Mouse (Mus musculus) retina, postnatal 1 day (tissue): ENCODE measurements at regions not wholly inside any gene's neighbourhood (a gene's known extent, or its start where the extent isn't known, plus 50 kb on each side); places are given as distances from the start of the nearest gene placed in this dataset.

Experiments
- DNase-seq: peaks from one replicate; pipeline ENCODE4 v3.0.0-alpha.2; 2012

GRCm38 (mm10) chr6:35458250-35458649 is 81.4 kb downstream of the Mtpn start:
- no peak for DNase-seq

GRCm38 (mm10) chr6:35445007-35445406 is 94.7 kb downstream of the Mtpn start:
- DNase-seq, result no peak

DNA sequence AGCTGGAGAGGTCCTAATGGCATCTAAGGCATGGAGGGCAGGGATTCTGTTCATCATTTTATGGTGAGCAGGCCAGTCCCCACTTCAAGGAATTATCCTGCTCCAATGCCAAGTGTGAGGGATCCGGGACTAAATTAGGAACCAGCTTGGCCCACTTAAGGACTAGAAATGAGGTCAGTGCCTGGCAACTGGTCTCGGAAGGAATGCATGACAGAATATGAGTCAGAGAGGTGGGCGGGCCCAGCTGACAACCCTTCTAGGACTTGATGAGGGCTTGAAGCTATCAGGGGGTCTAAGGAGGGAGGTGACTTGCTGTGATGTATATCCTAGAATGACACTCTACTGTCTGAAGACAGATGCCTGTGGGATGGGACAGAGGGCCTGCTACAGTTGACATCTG is 100.4 kb upstream of the Fam180a start:
- DNase-seq, result peak; percentile 47

DNA sequence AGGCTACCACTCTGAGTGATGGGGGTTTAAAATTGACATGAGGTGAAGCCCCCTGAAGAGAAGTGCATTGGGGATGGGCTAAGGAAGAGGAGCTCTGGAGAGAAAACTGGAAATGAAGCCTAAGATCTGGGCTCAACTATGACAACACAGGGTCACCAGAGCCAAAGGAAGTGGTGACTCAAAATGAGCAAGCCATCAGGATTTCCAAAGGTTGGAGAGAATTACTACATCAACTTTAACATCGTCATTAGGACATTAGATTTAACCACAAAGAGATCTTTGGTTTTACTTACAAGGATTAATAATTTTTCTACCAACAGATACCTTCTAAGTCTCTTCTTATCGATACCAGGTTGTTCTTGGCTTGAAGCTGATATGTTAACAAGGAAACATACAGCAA is 98.6 kb upstream of the Fam180a start:
- DNase-seq, result no peak

DNA sequence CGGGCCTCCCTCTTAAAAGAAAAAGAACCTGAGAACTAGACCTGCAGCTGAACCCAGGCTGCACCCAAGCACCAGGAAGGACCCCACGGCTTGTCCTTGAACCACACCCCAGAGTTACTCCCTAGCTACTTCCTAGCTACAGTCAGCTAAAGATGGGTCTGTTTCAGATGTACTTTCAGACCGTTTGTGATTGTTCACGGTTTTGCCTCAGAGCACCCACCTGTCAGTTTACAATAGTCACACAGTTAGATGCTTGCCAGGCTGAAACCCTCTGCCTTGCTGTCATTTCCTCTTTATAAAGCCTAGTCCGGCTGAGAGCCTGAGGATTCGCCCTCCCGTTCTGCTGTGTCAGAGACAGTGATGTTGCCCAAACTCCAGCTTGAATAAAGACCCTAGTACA is 95.0 kb upstream of the Fam180a start:
- DNase-seq, result no peak

- DNase-seq, result no peak
Measured at GRCm38 (mm10) chr6:35405044-35405443, 79.1 kb upstream of the Fam180a start.

DNA sequence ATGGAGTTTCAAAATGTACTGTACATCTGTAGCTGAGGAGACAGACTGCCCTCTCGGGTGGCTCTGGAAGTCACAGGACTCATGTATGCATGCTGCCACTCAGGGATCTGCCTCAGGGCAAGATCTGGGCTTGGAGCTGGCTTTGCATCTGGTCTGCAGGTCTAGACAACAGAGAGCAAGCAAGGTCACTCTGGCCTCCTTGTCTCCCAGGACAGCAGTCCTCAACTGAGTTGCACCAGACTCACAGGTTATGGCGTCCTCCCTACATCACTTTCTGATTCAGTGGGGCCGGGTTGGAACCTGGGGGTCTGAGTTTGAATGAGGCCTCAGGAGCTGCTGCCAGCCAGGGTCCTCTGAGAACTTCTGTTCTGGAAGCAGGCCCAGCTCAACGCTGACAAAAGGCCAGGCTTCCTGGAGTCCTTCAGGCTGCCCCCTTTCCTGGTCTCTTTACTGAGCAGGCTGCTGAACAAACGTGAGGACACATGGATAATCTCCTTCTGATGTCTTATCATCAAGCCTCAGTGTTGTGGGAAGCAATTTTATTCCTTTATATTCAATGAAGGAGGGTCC is 77.5 kb upstream of the Fam180a start:
- no peak for DNase-seq

GRCm38 (mm10) chr6:35395726-35396125 is 69.8 kb upstream of the Fam180a start:
- DNase-seq, result no peak

DNA sequence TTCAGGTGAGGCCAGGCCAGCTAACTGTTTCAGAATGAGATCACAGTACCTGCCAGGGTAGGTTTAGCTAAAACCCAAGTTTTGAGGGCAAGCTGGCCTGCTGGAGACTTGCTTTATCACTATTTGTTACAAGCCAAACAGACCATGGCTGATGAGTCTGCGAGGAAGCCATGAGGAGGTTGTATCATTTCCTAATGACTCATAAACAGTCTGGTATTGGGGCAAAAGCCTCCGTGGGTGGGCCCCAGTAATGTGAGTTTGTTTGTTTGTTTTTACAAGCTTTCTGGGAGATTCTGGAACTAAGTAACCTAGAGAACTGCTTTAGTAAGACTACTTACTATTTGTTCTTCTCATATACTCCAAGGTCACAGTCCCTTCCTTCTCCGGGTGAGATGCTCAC is 62.9 kb upstream of the Fam180a start:
- DNase-seq, result no peak

- DNase-seq, result no peak
Measured at GRCm38 (mm10) chr6:35381536-35381935, 55.6 kb upstream of the Fam180a start.

DNA sequence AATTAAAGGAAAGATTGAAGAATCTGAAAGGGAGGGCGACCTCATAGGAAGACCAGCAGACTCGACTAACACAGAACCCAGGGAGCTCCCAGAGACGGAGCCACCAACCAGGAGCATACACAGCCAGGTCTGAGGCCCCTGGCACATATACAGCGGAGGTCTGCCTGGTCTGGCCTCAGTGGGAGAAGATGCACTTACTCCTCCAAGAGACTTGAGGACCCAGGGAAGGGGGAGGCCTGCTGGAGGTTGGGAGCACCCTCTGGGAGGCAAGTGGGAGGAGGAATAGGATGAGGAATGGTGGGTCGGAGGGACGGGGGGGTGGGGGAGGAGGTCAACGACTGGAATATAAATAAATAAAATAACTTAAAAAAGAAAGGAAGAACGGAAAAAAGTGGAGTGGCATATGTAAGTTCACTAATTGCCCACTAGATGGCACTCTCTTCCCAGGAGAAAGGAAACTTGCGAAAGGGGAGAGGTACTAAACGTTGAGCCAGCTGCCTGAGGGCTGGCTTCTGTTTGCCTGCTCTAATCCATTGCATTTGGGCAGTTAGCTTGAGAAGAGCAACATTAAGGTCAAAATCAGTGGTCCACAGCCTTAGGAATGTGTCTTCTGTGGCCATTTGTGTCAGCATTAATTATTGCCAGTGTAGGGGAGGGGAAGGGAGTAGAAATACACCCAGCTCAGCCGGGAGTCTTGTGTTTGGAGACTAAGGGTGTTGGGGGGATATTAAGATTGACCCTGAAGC is 55.0 kb upstream of the Fam180a start:
- peak; percentile 91 for DNase-seq

DNA sequence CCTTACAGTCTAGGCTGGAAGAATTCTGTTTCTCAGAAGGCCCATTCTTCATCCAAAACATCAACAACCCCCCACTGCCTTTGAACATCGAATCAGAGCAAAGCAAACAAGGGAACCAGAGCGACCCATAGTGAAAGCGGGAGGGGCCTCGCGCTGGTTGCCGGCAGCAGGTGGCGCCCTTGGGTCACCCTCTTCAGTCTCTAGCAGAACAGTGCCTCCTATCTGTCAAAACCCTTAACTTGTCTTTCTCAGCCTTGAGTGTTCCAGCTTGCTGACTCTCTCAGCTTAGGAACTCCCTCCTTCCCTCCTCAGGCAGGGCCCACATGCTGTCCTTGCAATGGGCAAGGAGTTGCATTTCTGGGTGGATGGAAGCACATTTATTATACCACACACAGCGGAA is 53.9 kb upstream of the Fam180a start:
- peak; percentile 88 for DNase-seq

DNA sequence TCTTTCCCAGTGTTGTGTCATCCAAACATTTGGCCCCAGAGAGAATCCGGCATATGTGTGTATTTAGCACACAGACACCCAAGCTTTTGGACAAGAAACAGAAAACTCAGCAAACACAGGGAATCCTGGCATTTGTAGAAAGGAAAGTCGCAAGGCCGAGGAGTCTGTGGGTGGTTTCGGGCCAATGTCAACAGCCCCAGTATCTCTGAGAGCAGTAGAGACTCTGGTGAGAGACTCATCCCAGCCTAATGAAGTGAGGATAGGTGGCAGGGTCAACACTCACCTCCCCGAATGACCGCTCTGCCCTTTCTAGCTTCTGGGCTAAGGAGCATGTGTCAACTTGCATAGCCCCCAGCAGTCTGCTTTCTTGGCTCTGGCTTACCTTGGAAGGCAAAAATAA is 52.9 kb upstream of the Fam180a start:
- no peak for DNase-seq

GRCm38 (mm10) chr6:35377535-35377934 is 51.6 kb upstream of the Fam180a start:
- no peak for DNase-seq

GRCm38 (mm10) chr6:35376526-35376925 is 50.6 kb upstream of the Fam180a start:
- DNase-seq, result no peak
